Mouse (Mus musculus) CH12.LX (cell line): Measurements from ENCODE around the gene Atpaf1.

Source experiments
- CTCF ChIP-seq, 2 experiments: IDR thresholded peaks in 1 of 2; conservative IDR thresholded peaks in 1 of 2; 2 replicates each; pipeline ENCODE4 v1.5.1; 2011 to 2012; ENCODE audit warnings: low read depth in 2 of 2, low read length in 2 of 2, improper control_type of control experiment in 1 of 2, inconsistent platforms in 1 of 2, mild to moderate bottlenecking in 1 of 2, moderate library complexity in 1 of 2
- HCFC1 ChIP-seq: IDR thresholded peaks from 2 replicates; pipeline ENCODE4 v1.6.1; 2012; ENCODE audit warnings: low read depth, mild to moderate bottlenecking, inconsistent platforms, low read length, improper control_type of control experiment
- JUN ChIP-seq: IDR thresholded peaks from 2 replicates; pipeline ENCODE4 v1.6.1; 2011; ENCODE audit warnings: low read depth, mild to moderate bottlenecking, low read length, improper control_type of control experiment, moderate library complexity; ENCODE audit not compliant: insufficient read depth
- MAFK ChIP-seq: IDR thresholded peaks from 2 replicates; pipeline ENCODE4 v1.6.1; 2011; ENCODE audit warnings: low read length, improper control_type of control experiment; ENCODE audit not compliant: insufficient replicate concordance
- ZMIZ1 ChIP-seq: IDR thresholded peaks from 2 replicates; pipeline ENCODE4 v1.6.1; 2012; ENCODE audit warnings: low read depth, mild to moderate bottlenecking, inconsistent platforms, low read length, improper control_type of control experiment

- TF ChIP-seq JUN, result peak; percentile 95
- TF ChIP-seq MAFK, result no peak
- TF ChIP-seq CTCF (conservative IDR thresholded peaks at IDR 0.05 in 1 of 2, IDR thresholded peaks at IDR 0.05 in 1 of 2; ENCODE audit: low read depth in 2 of 2, low read length in 2 of 2), result no peak
- TF ChIP-seq ZMIZ1, result no peak
- no peak for TF ChIP-seq HCFC1
These were observed 66.0 kb downstream of the Atpaf1 start for GRCm38 (mm10) chr4:115850631-115851030.
